Mouse (Mus musculus): Measurements from ENCODE around the gene Lkaaear1.

GRCm38 (mm10) chr2:181677096-181677754 lies 21.0 kb downstream of the Lkaaear1 start:
- TF ChIP-seq SIN3A (IDR thresholded peaks at IDR 0.05; ENCODE audit: low read length) (no peak), NELFE (IDR thresholded peaks at IDR 0.05; ENCODE audit: low read depth, low read length) (no peak), CTCF (conservative IDR thresholded peaks at IDR 0.05 in 1 of 2, IDR thresholded peaks at IDR 0.05 in 1 of 2; ENCODE audit: low read depth in 2 of 2, low read length in 2 of 2) (no peak), PAX5 (IDR thresholded peaks at IDR 0.05; ENCODE audit: low read length) (no peak), SMC3 (IDR thresholded peaks at IDR 0.05; ENCODE audit: low read depth, low read length) (no peak)

Measured in CH12.LX (cell line).